Mouse (Mus musculus) ES-Bruce4 (cell line): ENCODE data around the gene Zfp672. TPM values are rescaled to one million over a fixed set of nuclear protein-coding genes. Genes with fewer than 3 reads are reported as not detected.

Experiments
- H3K27ac ChIP-seq: 2 replicates; pipeline ENCODE4 v1.5.1; 2012; ENCODE audit warnings: low read length, inconsistent platforms; ENCODE audit not compliant: insufficient read depth
- H3K27me3 ChIP-seq: 2 replicates; pipeline ENCODE4 v1.6.1; 2012; ENCODE audit warnings: mild to moderate bottlenecking, low read length, inconsistent platforms; ENCODE audit not compliant: control insufficient read depth, poor library complexity, insufficient read depth, severe bottlenecking
- H3K36me3 ChIP-seq: 2 replicates; pipeline ENCODE4 v1.6.1; 2012; ENCODE audit warnings: inconsistent platforms, mild to moderate bottlenecking, low read length, moderate library complexity; ENCODE audit not compliant: control insufficient read depth, poor library complexity, insufficient read depth, severe bottlenecking
- H3K4me1 ChIP-seq: one replicate; pipeline ENCODE4 v1.8.1; 2011; ENCODE audit warnings: low read length; ENCODE audit not compliant: control insufficient read depth, insufficient read depth
- H3K4me3 ChIP-seq: 2 replicates; pipeline ENCODE4 v1.5.1; 2011; ENCODE audit warnings: low read depth, mild to moderate bottlenecking, low read length
- H3K9ac ChIP-seq: 2 replicates; pipeline ENCODE4 v1.6.1; 2012; ENCODE audit warnings: low read depth, mild to moderate bottlenecking, inconsistent platforms; ENCODE audit not compliant: poor library complexity, severe bottlenecking
- H3K9me3 ChIP-seq: replicated peaks from 2 replicates; pipeline ENCODE4 v1.6.1; 2012; ENCODE audit warnings: mild to moderate bottlenecking, low read length, inconsistent platforms; ENCODE audit not compliant: control insufficient read depth, poor library complexity, insufficient read depth, severe bottlenecking
- CTCF ChIP-seq: IDR thresholded peaks from one replicate; pipeline ENCODE4 v1.8.1; 2011; ENCODE audit warnings: low read depth, low read length
- EP300 ChIP-seq: IDR thresholded peaks from 2 replicates; pipeline ENCODE4 v1.6.1; 2011; ENCODE audit warnings: low read depth, low read length; ENCODE audit not compliant: insufficient read depth
- POLR2A ChIP-seq: IDR thresholded peaks from one replicate; pipeline ENCODE4 v1.8.1; 2011; ENCODE audit warnings: low read length; ENCODE audit not compliant: insufficient read depth
- polyA plus RNA-seq: library from polyadenylated mRNA; stranded (reverse); fragments of >200 nt; gene quantifications from 2 replicates; pipeline ENCODE4 v1.2.4, GENCODE M21; 2011; ENCODE audit warnings: low read depth; ENCODE audit not compliant: missing spikeins, insufficient read depth, insufficient read length

The Zfp672 gene
- polyA plus RNA-seq, 1 experiment: 9.0 TPM

GRCm38 (mm10) chr11:58353709-58354108, 23.6 kb upstream of the Zfp672 start:
- Histone ChIP-seq H3K9me3 (no peaks in the 10 kb centered on the region), H3K9ac (no peak overlapping the region), H3K27me3 (no peaks in the 10 kb centered on the region), H3K4me1 (no peaks in the 10 kb centered on the region), H3K4me3 (no peak overlapping the region), H3K27ac (no peak overlapping the region), H3K36me3 (no peaks in the 10 kb centered on the region)
- TF ChIP-seq CTCF: no peak
- TF ChIP-seq EP300: no peak
- TF ChIP-seq POLR2A: no peak

DNA sequence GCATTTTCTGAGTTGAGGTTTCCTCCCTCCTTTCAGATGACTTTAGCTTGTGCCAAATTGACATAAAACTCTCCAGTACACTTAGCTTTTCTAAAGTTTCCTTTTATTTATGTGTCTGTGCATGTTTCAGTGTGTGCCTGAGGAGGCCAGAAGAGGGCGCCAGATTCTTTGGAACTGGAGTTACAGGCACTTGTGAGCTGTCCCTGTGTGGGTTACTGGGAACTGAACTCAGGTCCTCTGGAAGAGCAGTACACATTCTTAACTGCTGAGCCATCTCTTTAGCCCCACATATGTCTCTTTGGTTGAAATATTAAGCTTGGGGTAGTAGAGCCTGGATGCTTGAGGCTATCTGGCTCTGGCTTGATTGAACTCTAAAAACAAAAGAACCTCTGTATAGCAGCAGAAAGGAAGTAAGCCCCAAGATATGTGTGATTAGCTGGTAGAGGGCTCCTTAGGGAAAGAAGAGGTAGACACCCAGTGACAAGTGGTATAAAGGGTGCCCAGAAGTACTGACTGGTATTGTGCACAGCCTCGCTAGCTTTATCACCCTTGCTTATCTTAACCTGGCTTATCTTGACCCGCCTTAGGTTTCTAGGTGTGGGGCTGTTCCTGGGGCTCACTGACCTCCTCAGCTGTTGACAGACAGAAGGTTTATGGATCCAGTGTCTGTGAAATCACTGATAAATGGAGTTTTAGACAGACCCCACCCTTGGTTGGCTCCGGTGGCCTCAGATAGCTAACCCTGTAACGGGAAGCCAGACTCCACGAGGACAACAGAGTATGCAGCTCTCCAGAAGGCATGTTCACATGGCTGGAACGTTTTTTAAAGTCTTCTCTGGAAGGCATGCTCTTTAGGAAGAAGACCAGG, 22.8 kb upstream of the Zfp672 start:
- no peaks in the 10 kb centered on the region for H3K4me1 ChIP-seq
- no peak overlapping the region for H3K9ac ChIP-seq
- no peaks in the 10 kb centered on the region for H3K27me3 ChIP-seq
- no peak overlapping the region for H3K27ac ChIP-seq
- no peak overlapping the region for H3K4me3 ChIP-seq
- no peaks in the 10 kb centered on the region for H3K9me3 ChIP-seq
- no peaks in the 10 kb centered on the region for H3K36me3 ChIP-seq
- TF ChIP-seq EP300 (no peak), POLR2A (no peak), CTCF (peak; percentile 70)

DNA sequence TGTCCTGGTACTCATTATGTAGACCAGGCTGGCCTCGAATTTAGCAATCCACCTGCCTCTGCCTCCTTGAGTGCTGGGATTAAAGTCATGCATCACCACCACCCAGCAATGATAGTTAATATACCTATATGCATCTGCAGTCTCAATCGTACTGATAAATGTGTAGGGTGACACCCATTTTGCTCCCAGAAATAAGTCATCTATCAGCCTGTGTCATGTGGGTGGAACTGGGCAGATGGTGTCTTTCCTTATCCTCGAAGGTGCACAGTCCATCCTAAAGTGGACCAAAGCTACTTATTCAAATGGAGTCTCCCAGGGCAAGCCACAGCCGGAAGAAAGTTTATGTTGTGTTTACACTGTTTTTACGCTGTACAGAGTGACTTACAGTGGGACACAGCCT, 21.0 kb upstream of the Zfp672 start:
- Histone ChIP-seq H3K9me3 (no peaks in the 10 kb centered on the region), H3K36me3 (no peaks in the 10 kb centered on the region), H3K27me3 (no peaks in the 10 kb centered on the region), H3K27ac (no peak overlapping the region), H3K4me3 (no peak overlapping the region), H3K4me1 (no peaks in the 10 kb centered on the region), H3K9ac (no peak overlapping the region)
- TF ChIP-seq EP300: no peak
- TF ChIP-seq CTCF: no peak
- no peak for TF ChIP-seq POLR2A

DNA sequence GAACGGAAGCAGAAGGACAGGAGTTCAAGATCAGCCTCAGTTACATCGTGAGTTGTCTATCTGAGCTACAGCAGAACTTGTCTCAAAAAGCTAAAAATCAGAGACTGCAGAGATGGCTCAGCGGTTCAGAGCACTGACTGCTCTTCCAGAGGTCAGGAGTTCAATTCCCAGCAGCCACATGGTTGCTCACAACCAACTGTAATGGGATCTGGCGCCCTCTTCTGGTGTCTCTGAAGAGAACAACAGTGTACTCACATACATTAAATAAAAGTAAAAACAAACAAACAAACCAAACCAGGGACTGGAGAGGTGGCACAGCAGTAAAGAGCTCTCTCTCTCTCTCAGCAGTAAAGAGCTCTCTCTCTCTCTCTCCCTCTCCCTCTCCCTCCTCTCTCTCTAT, 20.5 kb upstream of the Zfp672 start:
- Histone ChIP-seq H3K27ac (no peak overlapping the region), H3K9ac (no peak overlapping the region), H3K27me3 (no peaks in the 10 kb centered on the region), H3K4me1 (no peaks in the 10 kb centered on the region), H3K4me3 (no peak overlapping the region), H3K9me3 (no peaks in the 10 kb centered on the region), H3K36me3 (no peaks in the 10 kb centered on the region)
- TF ChIP-seq EP300 (no peak), POLR2A (no peak), CTCF (peak; percentile 23)

DNA sequence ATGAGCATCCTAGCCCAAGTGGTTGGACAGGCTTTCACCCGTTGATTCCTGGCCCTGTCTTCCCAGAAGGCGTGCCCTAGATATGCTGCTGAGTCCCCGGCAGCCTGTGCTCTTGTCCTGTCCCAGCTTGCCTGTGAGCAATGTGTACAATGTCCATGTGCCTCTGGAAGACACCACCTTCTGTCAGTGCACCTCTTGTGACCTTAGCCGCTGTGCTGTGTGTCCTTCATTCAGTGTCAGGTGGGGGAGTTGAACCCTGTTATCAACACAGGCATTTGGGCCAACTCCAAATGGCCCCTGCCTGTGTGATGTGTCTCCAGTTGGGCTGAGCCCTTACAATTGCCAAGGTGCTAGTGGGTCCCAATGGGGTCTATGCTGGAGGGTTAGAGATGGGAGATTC, 16.6 kb upstream of the Zfp672 start:
- no peaks in the 10 kb centered on the region for H3K9me3 ChIP-seq
- no peak overlapping the region for H3K4me3 ChIP-seq
- H3K4me1 ChIP-seq: no peaks in the 10 kb centered on the region
- H3K27me3 ChIP-seq: no peaks in the 10 kb centered on the region
- no peak overlapping the region for H3K9ac ChIP-seq
- no peak for TF ChIP-seq EP300
- TF ChIP-seq POLR2A: no peak
- TF ChIP-seq CTCF: no peak
- 0 out of 2 replicates have a peak, but pooled peaks cover 2% of the 10 kb centered on the region for H3K36me3 ChIP-seq
- no peak overlapping the region for H3K27ac ChIP-seq

DNA sequence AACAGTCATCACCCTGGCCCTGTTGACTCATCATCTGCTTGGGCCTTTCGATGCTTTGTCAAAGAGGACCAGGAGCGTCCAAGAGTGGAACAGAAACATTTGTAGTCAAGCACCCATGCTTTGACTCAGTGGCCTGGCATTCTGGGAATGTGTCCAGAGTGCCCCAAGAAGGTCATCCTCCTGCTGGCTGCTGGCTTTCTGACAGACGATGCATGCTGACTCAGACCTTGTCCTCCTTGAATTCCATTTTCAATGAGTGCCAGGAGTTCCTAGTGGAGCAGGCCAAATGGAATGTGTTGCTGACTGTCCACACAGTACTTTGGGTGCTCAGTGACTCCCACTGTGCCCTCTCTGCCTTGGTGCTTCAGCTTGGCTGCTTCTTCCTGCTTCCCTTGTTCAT, 4.6 kb upstream of the Zfp672 start:
- no peaks in the 10 kb centered on the region for H3K9me3 ChIP-seq
- H3K9ac ChIP-seq: no peak overlapping the region
- peaks cover 15% of the 10 kb centered on the region for H3K36me3 ChIP-seq
- H3K4me3 ChIP-seq: no peak overlapping the region
- TF ChIP-seq POLR2A (no peak), EP300 (no peak), CTCF (no peak)
- H3K4me1 ChIP-seq: no peaks in the 10 kb centered on the region
- H3K27me3 ChIP-seq: no peaks in the 10 kb centered on the region
- no peak overlapping the region for H3K27ac ChIP-seq
